Mouse (Mus musculus): Measurements from ENCODE around the gene Taf7l. TPM values are rescaled to one million over a fixed set of nuclear protein-coding genes. Genes with fewer than 3 reads are reported as not detected.

Gene Taf7l
- polyA plus RNA-seq, 1 experiment: 1.8 TPM

GRCm38 (mm10) chrX:134481720-134482119 lies 5.4 kb upstream of the Taf7l start:
- Histone ChIP-seq H3K4me3 (ENCODE audit: low read depth, low read length) (no peak overlapping the region), H3K27me3 (ENCODE audit: control insufficient read depth, insufficient read depth, low read length, poor library complexity, severe bottlenecking) (peaks cover under 1% of the 10 kb centered on the region; the same call in 1 of the 2 replicates), H3K9ac (ENCODE audit: low read depth, poor library complexity, severe bottlenecking) (no peak overlapping the region), H3K36me3 (ENCODE audit: control insufficient read depth, insufficient read depth, low read length, poor library complexity, severe bottlenecking) (no peaks in the 10 kb centered on the region), H3K27ac (ENCODE audit: insufficient read depth, low read length) (no peak overlapping the region), H3K9me3 (replicated peaks; ENCODE audit: control insufficient read depth, insufficient read depth, low read length, poor library complexity, severe bottlenecking) (no peaks in the 10 kb centered on the region), H3K4me1 (ENCODE audit: control insufficient read depth, insufficient read depth, low read length) (no peaks in the 10 kb centered on the region)
- no peak for TF ChIP-seq POLR2A (IDR thresholded peaks at IDR 0.05; ENCODE audit: insufficient read depth, low read length)
- TF ChIP-seq CTCF (IDR thresholded peaks at IDR 0.05; ENCODE audit: low read depth, low read length): no peak
- TF ChIP-seq EP300 (IDR thresholded peaks at IDR 0.05; ENCODE audit: insufficient read depth, low read depth, low read length): no peak

- peaks cover 6% of the 10 kb centered on the region for H3K27me3 ChIP-seq (ENCODE audit: control insufficient read depth, insufficient read depth, low read length, poor library complexity, severe bottlenecking)
- no peak overlapping the region for H3K9ac ChIP-seq (ENCODE audit: low read depth, poor library complexity, severe bottlenecking)
- 0 out of 2 replicates have a peak overlapping the region, but pooled peaks have one; percentile 22 for H3K4me3 ChIP-seq (ENCODE audit: low read depth, low read length)
- TF ChIP-seq EP300 (IDR thresholded peaks at IDR 0.05; ENCODE audit: insufficient read depth, low read depth, low read length) (no peak), CTCF (IDR thresholded peaks at IDR 0.05; ENCODE audit: low read depth, low read length) (no peak), POLR2A (IDR thresholded peaks at IDR 0.05; ENCODE audit: insufficient read depth, low read length) (no peak)
- H3K9me3 ChIP-seq (replicated peaks; ENCODE audit: control insufficient read depth, insufficient read depth, low read length, poor library complexity, severe bottlenecking): no peaks in the 10 kb centered on the region
- H3K36me3 ChIP-seq (ENCODE audit: control insufficient read depth, insufficient read depth, low read length, poor library complexity, severe bottlenecking): no peaks in the 10 kb centered on the region
- H3K27ac ChIP-seq (ENCODE audit: insufficient read depth, low read length): no peak overlapping the region
- H3K4me1 ChIP-seq (ENCODE audit: control insufficient read depth, insufficient read depth, low read length): no peaks in the 10 kb centered on the region
These were observed 1.1 kb downstream of the Taf7l start for GRCm38 (mm10) chrX:134474988-134475710.

- no peak overlapping the region for H3K4me3 ChIP-seq (ENCODE audit: low read depth, low read length)
- no peak overlapping the region for H3K9ac ChIP-seq (ENCODE audit: low read depth, poor library complexity, severe bottlenecking)
- H3K27ac ChIP-seq (ENCODE audit: insufficient read depth, low read length): no peak overlapping the region
- no peaks in the 10 kb centered on the region for H3K36me3 ChIP-seq (ENCODE audit: control insufficient read depth, insufficient read depth, low read length, poor library complexity, severe bottlenecking)
- no peaks in the 10 kb centered on the region for H3K9me3 ChIP-seq (replicated peaks; ENCODE audit: control insufficient read depth, insufficient read depth, low read length, poor library complexity, severe bottlenecking)
- H3K27me3 ChIP-seq (ENCODE audit: control insufficient read depth, insufficient read depth, low read length, poor library complexity, severe bottlenecking): no peaks in the 10 kb centered on the region
- H3K4me1 ChIP-seq (ENCODE audit: control insufficient read depth, insufficient read depth, low read length): no peaks in the 10 kb centered on the region
- no peak for TF ChIP-seq POLR2A (IDR thresholded peaks at IDR 0.05; ENCODE audit: insufficient read depth, low read length)
- no peak for TF ChIP-seq EP300 (IDR thresholded peaks at IDR 0.05; ENCODE audit: insufficient read depth, low read depth, low read length)
- no peak for TF ChIP-seq CTCF (IDR thresholded peaks at IDR 0.05; ENCODE audit: low read depth, low read length)
These were observed 49.0 kb downstream of the Taf7l start for GRCm38 (mm10) chrX:134427307-134427706.

GRCm38 (mm10) chrX:134426819-134427218 lies 49.5 kb downstream of the Taf7l start:
- TF ChIP-seq POLR2A (IDR thresholded peaks at IDR 0.05; ENCODE audit: insufficient read depth, low read length): no peak
- TF ChIP-seq EP300 (IDR thresholded peaks at IDR 0.05; ENCODE audit: insufficient read depth, low read depth, low read length): no peak
- TF ChIP-seq CTCF (IDR thresholded peaks at IDR 0.05; ENCODE audit: low read depth, low read length): no peak
- Histone ChIP-seq H3K4me1 (ENCODE audit: control insufficient read depth, insufficient read depth, low read length) (no peaks in the 10 kb centered on the region), H3K9ac (ENCODE audit: low read depth, poor library complexity, severe bottlenecking) (no peak overlapping the region), H3K36me3 (ENCODE audit: control insufficient read depth, insufficient read depth, low read length, poor library complexity, severe bottlenecking) (no peaks in the 10 kb centered on the region), H3K27ac (ENCODE audit: insufficient read depth, low read length) (no peak overlapping the region), H3K27me3 (ENCODE audit: control insufficient read depth, insufficient read depth, low read length, poor library complexity, severe bottlenecking) (no peaks in the 10 kb centered on the region), H3K4me3 (ENCODE audit: low read depth, low read length) (no peak overlapping the region), H3K9me3 (replicated peaks; ENCODE audit: control insufficient read depth, insufficient read depth, low read length, poor library complexity, severe bottlenecking) (no peaks in the 10 kb centered on the region)

- H3K4me3 ChIP-seq (ENCODE audit: low read depth, low read length): no peak overlapping the region
These were observed 50.5 kb downstream of the Taf7l start for GRCm38 (mm10) chrX:134425798-134426197.

GRCm38 (mm10) chrX:134424263-134424662 lies 52.0 kb downstream of the Taf7l start:
- Histone ChIP-seq H3K27me3 (ENCODE audit: control insufficient read depth, insufficient read depth, low read length, poor library complexity, severe bottlenecking) (no peaks in the 10 kb centered on the region), H3K4me3 (ENCODE audit: low read depth, low read length) (no peak overlapping the region), H3K9me3 (replicated peaks; ENCODE audit: control insufficient read depth, insufficient read depth, low read length, poor library complexity, severe bottlenecking) (no peaks in the 10 kb centered on the region), H3K27ac (ENCODE audit: insufficient read depth, low read length) (no peak overlapping the region), H3K36me3 (ENCODE audit: control insufficient read depth, insufficient read depth, low read length, poor library complexity, severe bottlenecking) (no peaks in the 10 kb centered on the region), H3K9ac (ENCODE audit: low read depth, poor library complexity, severe bottlenecking) (no peak overlapping the region), H3K4me1 (ENCODE audit: control insufficient read depth, insufficient read depth, low read length) (no peaks in the 10 kb centered on the region)
- TF ChIP-seq POLR2A (IDR thresholded peaks at IDR 0.05; ENCODE audit: insufficient read depth, low read length): no peak
- no peak for TF ChIP-seq EP300 (IDR thresholded peaks at IDR 0.05; ENCODE audit: insufficient read depth, low read depth, low read length)
- TF ChIP-seq CTCF (IDR thresholded peaks at IDR 0.05; ENCODE audit: low read depth, low read length): no peak

More at GRCm38 (mm10) chrX:134425798-134426197, 50.5 kb downstream of the Taf7l start:
- Histone ChIP-seq H3K27me3 (ENCODE audit: control insufficient read depth, insufficient read depth, low read length, poor library complexity, severe bottlenecking) (no peaks in the 10 kb centered on the region), H3K4me1 (ENCODE audit: control insufficient read depth, insufficient read depth, low read length) (no peaks in the 10 kb centered on the region), H3K9me3 (replicated peaks; ENCODE audit: control insufficient read depth, insufficient read depth, low read length, poor library complexity, severe bottlenecking) (no peaks in the 10 kb centered on the region), H3K27ac (ENCODE audit: insufficient read depth, low read length) (no peak overlapping the region), H3K9ac (ENCODE audit: low read depth, poor library complexity, severe bottlenecking) (no peak overlapping the region), H3K36me3 (ENCODE audit: control insufficient read depth, insufficient read depth, low read length, poor library complexity, severe bottlenecking) (no peaks in the 10 kb centered on the region)
- no peak for TF ChIP-seq EP300 (IDR thresholded peaks at IDR 0.05; ENCODE audit: insufficient read depth, low read depth, low read length)
- no peak for TF ChIP-seq CTCF (IDR thresholded peaks at IDR 0.05; ENCODE audit: low read depth, low read length)
- no peak for TF ChIP-seq POLR2A (IDR thresholded peaks at IDR 0.05; ENCODE audit: insufficient read depth, low read length)

Data from ES-Bruce4 (cell line).